8 mouse cellular contexts compared by ENCODE assay signal in the genomic region with DNA sequence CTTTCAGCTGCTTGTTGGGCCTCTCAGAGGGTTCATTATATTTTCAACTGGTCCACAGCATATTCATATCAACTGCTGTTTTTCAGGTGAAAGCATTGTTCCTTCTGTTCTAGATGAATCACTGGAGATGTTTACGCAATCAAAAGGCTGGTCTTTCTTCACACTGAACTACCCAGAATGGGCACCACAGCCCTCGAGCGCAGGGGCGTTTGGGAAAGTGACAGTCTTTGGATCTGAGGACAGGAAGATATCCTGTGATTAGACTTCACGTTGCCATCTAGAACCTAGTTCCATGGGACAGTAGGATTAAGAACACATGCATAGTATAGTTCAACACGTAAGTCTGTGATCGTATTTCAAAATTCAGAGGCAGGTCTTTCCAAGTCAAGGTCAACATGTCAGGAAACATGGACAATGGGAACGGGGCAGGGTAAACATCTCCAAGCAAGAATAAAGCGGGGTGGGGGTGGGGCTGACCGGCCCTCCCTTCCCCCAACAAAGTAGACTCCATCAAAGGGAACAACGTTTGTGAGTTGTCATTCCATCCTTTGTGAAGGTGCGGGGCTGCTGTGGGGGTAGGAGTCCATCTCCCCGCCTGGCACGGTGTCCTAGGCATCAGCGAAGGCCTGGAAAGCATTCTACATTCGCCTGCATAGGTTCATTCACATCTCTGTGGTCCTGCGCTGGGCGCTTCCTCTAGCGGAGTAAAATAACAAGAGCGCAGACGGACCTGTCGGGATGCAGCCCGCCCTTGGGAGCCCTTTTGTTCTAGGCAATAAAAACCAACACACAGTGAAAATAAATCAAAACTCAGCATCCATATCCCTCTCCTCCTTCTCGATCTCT. TPM values are rescaled to one million over a fixed set of nuclear protein-coding genes. Genes with fewer than 3 reads are reported as not detected.
DNase-seq lines count a peak whose midpoint lies in the region; ATAC-seq and TF ChIP-seq lines count a peak whose summit lies in the region.

A gene (plus strand): TSS at position 806 of the 846 bp plus-strand sequence.

- intact Hi-C loops in left cerebral cortex, postnatal 36 days (cut with DNase I) = loop anchor here (5.0 kb wide), 3 partner anchors 47 to 92 kb away; no protein-coding TSS in a partner anchor

- H3ac ChIP-seq in myocyte (ENCODE audit: control insufficient read depth, insufficient read length) = peak within 1 kb of the TSS; percentile 10

- no peaks in the 10 kb centered on the region for H3K36me3 ChIP-seq in erythroblast, embryonic 14.5 days (ENCODE audit: control insufficient read depth)
- H3K36me3 ChIP-seq in forebrain, embryonic 12.5 days (replicated peaks) = no peaks in the 10 kb centered on the region
- H3K36me3 ChIP-seq in hindbrain, embryonic 16.5 days (ENCODE audit: control insufficient read depth, insufficient read depth, low read length) = no peaks in the 10 kb centered on the region
- H3K36me3 ChIP-seq in myocyte (ENCODE audit: control insufficient read depth, insufficient read depth) = no peaks in the 10 kb centered on the region

- peak within 1 kb of the TSS; percentile 33 for H3K4me3 ChIP-seq in erythroblast, embryonic 14.5 days (replicated peaks)
- H3K4me3 ChIP-seq in forebrain, embryonic 12.5 days (replicated peaks) = peak within 1 kb of the TSS; percentile 64
- H3K4me3 ChIP-seq in hindbrain, embryonic 16.5 days (ENCODE audit: low read length) = peak within 1 kb of the TSS; percentile 64
- H3K4me3 ChIP-seq in myocyte = peak within 1 kb of the TSS; percentile 73

- H3K4me2 ChIP-seq in forebrain, embryonic 12.5 days = peak within 1 kb of the TSS; percentile 78
- H3K4me2 ChIP-seq in hindbrain, embryonic 16.5 days (ENCODE audit: low read length) = peak within 1 kb of the TSS; percentile 65
- peak within 1 kb of the TSS; percentile 81 for H3K4me2 ChIP-seq in myocyte (ENCODE audit: low read depth)

- no peak for TF ChIP-seq POLR2A in brain, embryonic 14.5 days (IDR thresholded peaks at IDR 0.05; ENCODE audit: borderline replicate concordance, extremely low read depth, insufficient read depth, insufficient read length, poor library complexity, severe bottlenecking)
- no peak for TF ChIP-seq POLR2A in myocyte (IDR thresholded peaks at IDR 0.05; ENCODE audit: insufficient read length, low read depth)

- H3K4me1 ChIP-seq in erythroblast, embryonic 14.5 days (ENCODE audit: control insufficient read depth) = no peaks in the 10 kb centered on the region
- H3K4me1 ChIP-seq in forebrain, embryonic 12.5 days = peaks cover 34% of the 10 kb centered on the region
- H3K4me1 ChIP-seq in hindbrain, embryonic 16.5 days (ENCODE audit: control insufficient read depth, insufficient read depth, low read depth, low read length) = peaks cover 28% of the 10 kb centered on the region

- WGBS in forebrain, embryonic 12.5 days = 10% methylated on average over 24 of the region's 24 CpGs
- WGBS in hindbrain, embryonic 16.5 days = 9% methylated on average over 24 of the region's 24 CpGs

- H3K27me3 ChIP-seq in erythroblast, embryonic 14.5 days (ENCODE audit: control insufficient read depth) = peaks cover 12% of the 10 kb centered on the region
- H3K27me3 ChIP-seq in forebrain, embryonic 12.5 days = no peaks in the 10 kb centered on the region
- H3K27me3 ChIP-seq in hindbrain, embryonic 16.5 days (replicated peaks; ENCODE audit: control insufficient read depth, insufficient read depth, low read length) = no peaks in the 10 kb centered on the region
- H3K27me3 ChIP-seq in myocyte (ENCODE audit: control insufficient read depth, insufficient read depth, insufficient read length) = no peaks in the 10 kb centered on the region

- H3K9me3 ChIP-seq in erythroblast, embryonic 14.5 days (ENCODE audit: control insufficient read depth, low read length) = peaks cover 8% of the 10 kb centered on the region
- no peaks in the 10 kb centered on the region for H3K9me3 ChIP-seq in forebrain, embryonic 12.5 days
- H3K9me3 ChIP-seq in hindbrain, embryonic 16.5 days (ENCODE audit: control insufficient read depth, low read length) = no peaks in the 10 kb centered on the region

- no peak for TF ChIP-seq CTCF in brain, embryonic 14.5 days (IDR thresholded peaks at IDR 0.05; ENCODE audit: borderline replicate concordance, extremely low read depth, insufficient read depth, insufficient read length)

- no peaks in the 10 kb centered on the region for H3K79me2 ChIP-seq in myocyte (ENCODE audit: control insufficient read depth, insufficient read depth)

- H3K27ac ChIP-seq in forebrain, embryonic 12.5 days = peak within 1 kb of the TSS; percentile 93
- H3K27ac ChIP-seq in hindbrain, embryonic 16.5 days (ENCODE audit: low read depth, low read length) = peak within 1 kb of the TSS; percentile 84

- H3K9ac ChIP-seq in forebrain, embryonic 12.5 days = peak within 1 kb of the TSS; percentile 81
- H3K9ac ChIP-seq in hindbrain, embryonic 16.5 days (ENCODE audit: low read depth, low read length) = peak within 1 kb of the TSS; percentile 82

- peak; percentile 82 for DNase-seq in brain, embryonic 14.5 days (ENCODE audit: low read depth)
- peak; percentile 54 to 59 for DNase-seq in left cerebral cortex, postnatal 36 days (ENCODE audit: low spot score in 2 of 2)
- DNase-seq in thymus, postnatal 0 days (ENCODE audit: low spot score) = no peak

- ATAC-seq in erythroblast, adult 5-6 weeks (replicated peaks; ENCODE audit: low FRiP score, poor library complexity, severe bottlenecking) = no peak
- peak; percentile 74 for ATAC-seq in forebrain, embryonic 12.5 days (ENCODE audit: low FRiP score)
- peak; percentile 57 for ATAC-seq in hindbrain, embryonic 16.5 days

TF ChIP-seq in myocyte, 11 proteins besides CTCF, POLR2A, EP300 and RAD21:
- TF ChIP-seq SRF (IDR thresholded peaks at IDR 0.05; ENCODE audit: control insufficient read depth, insufficient read length, low read depth) = no peak
- no peak for TF ChIP-seq TCF12 (IDR thresholded peaks at IDR 0.05; ENCODE audit: insufficient read depth, poor library complexity, severe bottlenecking)
- no peak for TF ChIP-seq MYOG (IDR thresholded peaks at IDR 0.05; ENCODE audit: control insufficient read depth in 1 of 3, insufficient read depth in 1 of 3, insufficient read length in 2 of 3, low read depth in 2 of 3)
- TF ChIP-seq REST (IDR thresholded peaks at IDR 0.05; ENCODE audit: insufficient read depth, insufficient read length) = no peak
- TF ChIP-seq CEBPB (IDR thresholded peaks at IDR 0.05; ENCODE audit: insufficient read depth, poor library complexity, severe bottlenecking) = 0 out of 2 replicates have a peak, but pooled peaks have one; percentile 47

RNA-seq across cellular contexts. Expression of the gene that starts here (rescaled TPM):
- polyA plus RNA-seq in erythroblast, embryonic 14.5 days (2012) = not detected in 2 replicates
- total RNA-seq in erythroblast, adult 5-6 weeks (2015; ENCODE audit: low replicate concordance) = not detected in 2 replicates
- total RNA-seq in erythroblast, adult 5-6 weeks (2017; ENCODE audit: low replicate concordance) = not detected in 2 replicates
- 10.0 and 18.7 TPM in 2 replicates for polyA plus RNA-seq in brain, embryonic 14.5 days (2012; rRNA removed)
- 17.7 and 19.1 TPM in 2 replicates for polyA plus RNA-seq in forebrain, embryonic 12.5 days (2016; fragmentation: Nextera tagmentation; extraction: Ambion mirVana)
- 24.7 and 25.5 TPM in 2 replicates for polyA plus RNA-seq in hindbrain, embryonic 16.5 days (2015; fragmentation: Nextera tagmentation; extraction: Ambion mirVana)
- 10 to 100 TPM; 52.7 to 59.2 TPM for total RNA-seq in left cerebral cortex, postnatal 36 days (2021)
- 15.0 TPM for polyA plus RNA-seq in myocyte (2012; fragmentation: generic; extraction: Trizol)
- polyA plus RNA-seq in thymus, postnatal 0 days (2015; fragmentation: Nextera tagmentation; extraction: Ambion mirVana) = 3.2 and 3.4 TPM in 2 replicates

Comparison
In these comparisons a context has a peak if more than half of its experiments do, and no peak if none do; other contexts are left out.
1. RNA of the gene that starts here (total RNA-seq): 52.7 to 59.2 TPM in left cerebral cortex, postnatal 36 days; not detected in erythroblast, adult 5-6 weeks; every median in the first group is over 10 times any median in the second.
2. Peak in every context shown above with its lines, with median percentiles within 50 percentile points of each other: H3K4me3 ChIP-seq and H3K4me2 ChIP-seq.